ENCODE assay signal across 15 mouse cellular contexts in the genomic region with DNA sequence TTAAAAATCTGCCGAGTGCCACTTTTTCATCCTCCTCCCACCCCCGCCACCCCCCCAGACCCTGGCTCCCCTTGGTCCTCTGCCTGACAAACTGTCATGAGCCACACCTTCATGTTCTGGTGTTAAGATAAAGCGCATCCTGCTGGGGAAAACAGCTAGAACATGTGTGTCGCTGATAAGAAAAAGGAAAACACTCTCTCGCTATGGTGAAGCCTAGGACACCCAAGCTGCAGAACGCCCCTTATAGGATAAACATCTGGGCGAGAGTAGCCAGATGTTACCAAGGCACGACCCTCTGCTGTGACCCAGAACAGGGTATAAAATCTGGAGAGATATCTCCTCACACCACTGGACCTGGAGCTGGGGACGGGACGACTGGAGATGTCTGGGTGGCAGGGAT.
DNase-seq lines count a peak whose midpoint lies in the region; ATAC-seq and TF ChIP-seq lines count a peak whose summit lies in the region.
"Had no signal": no experiment of that assay in that cellular context is flagged by ENCODE, and none has a peak within 500 bp of the region (broad histone marks: within the 10 kb centered on the region; RNA-seq: fewer than 3 reads in every experiment).

No protein-coding gene starts in this region.

- H3K9me3 ChIP-seq in heart, embryonic 12.5 days (replicated peaks), result no peaks in the 10 kb centered on the region
- no peaks in the 10 kb centered on the region for H3K9me3 ChIP-seq in stomach, embryonic 14.5 days (ENCODE audit: control insufficient read depth, low read depth, low read length)
- H3K9me3 ChIP-seq in stomach, postnatal 0 days (ENCODE audit: control insufficient read depth, low read length), result no peaks in the 10 kb centered on the region
- H3K9me3 ChIP-seq in stomach, embryonic 16.5 days (replicated peaks; ENCODE audit: control insufficient read depth, low read length), result no peaks in the 10 kb centered on the region

- no peak for TF ChIP-seq EP300 in stomach, postnatal 0 days (optimal IDR thresholded peaks at IDR 0.05)

- no peak for TF ChIP-seq CTCF in stomach, postnatal 0 days (IDR thresholded peaks at IDR 0.05; ENCODE audit: low read depth)

- no peak overlapping the region for H3K4me3 ChIP-seq in heart, embryonic 12.5 days
- no peak overlapping the region for H3K4me3 ChIP-seq in stomach, embryonic 14.5 days (ENCODE audit: low read depth, low read length)
- no peak overlapping the region for H3K4me3 ChIP-seq in stomach, postnatal 0 days (ENCODE audit: low read depth, low read length)
- no peak overlapping the region for H3K4me3 ChIP-seq in stomach, embryonic 16.5 days (replicated peaks; ENCODE audit: low read length)
- H3K4me3 ChIP-seq: myocyte had no signal

- H3K4me2 ChIP-seq in heart, embryonic 12.5 days, result peak overlapping the region; percentile 34; the same call in 1 of the 2 replicates
- H3K4me2 ChIP-seq in stomach, embryonic 14.5 days (replicated peaks; ENCODE audit: low read depth, low read length), result no peak overlapping the region
- H3K4me2 ChIP-seq in stomach, postnatal 0 days (replicated peaks; ENCODE audit: low read depth), result no peak overlapping the region
- H3K4me2 ChIP-seq in stomach, embryonic 16.5 days (ENCODE audit: low read depth, low read length), result no peak overlapping the region

- H3K9ac ChIP-seq in heart, embryonic 12.5 days, result no peak overlapping the region
- no peak overlapping the region for H3K9ac ChIP-seq in stomach, embryonic 14.5 days (replicated peaks; ENCODE audit: low read depth, low read length)
- H3K9ac ChIP-seq in stomach, postnatal 0 days (ENCODE audit: low read length), result no peak overlapping the region
- H3K9ac ChIP-seq in stomach, embryonic 16.5 days (ENCODE audit: low read length), result no peak overlapping the region

- intact Hi-C loops in heart, postnatal 36 days (cut with DNase I), result no loop called here

- no peaks in the 10 kb centered on the region for H3K27me3 ChIP-seq in heart, embryonic 12.5 days (replicated peaks)
- H3K27me3 ChIP-seq in stomach, embryonic 14.5 days (ENCODE audit: control insufficient read depth, insufficient read depth, low read length), result no peaks in the 10 kb centered on the region
- no peaks in the 10 kb centered on the region for H3K27me3 ChIP-seq in stomach, postnatal 0 days (ENCODE audit: control insufficient read depth, insufficient read depth, low read length)
- no peaks in the 10 kb centered on the region for H3K27me3 ChIP-seq in stomach, embryonic 16.5 days (ENCODE audit: control insufficient read depth, insufficient read depth, low read length)

- peak; percentile 68 for ATAC-seq in heart, embryonic 12.5 days (ENCODE audit: insufficient number of reproducible peaks, low FRiP score)
- peak; percentile 54; the same call in 1 of the 2 replicates for ATAC-seq in stomach, embryonic 14.5 days (ENCODE audit: insufficient number of reproducible peaks, insufficient read depth, low FRiP score, low read depth)
- no peak for ATAC-seq in stomach, postnatal 0 days (ENCODE audit: low FRiP score, low TSS enrichment)
- ATAC-seq in stomach, embryonic 16.5 days (ENCODE audit: insufficient read depth, low FRiP score), result peak; percentile 28; the same call in 1 of the 2 replicates
- ATAC-seq: forebrain, embryonic 16.5 days had no signal

- H3K36me3 ChIP-seq in heart, embryonic 12.5 days, result no peaks in the 10 kb centered on the region
- H3K36me3 ChIP-seq in stomach, embryonic 14.5 days (ENCODE audit: control insufficient read depth, insufficient read depth, low read length), result no peaks in the 10 kb centered on the region
- no peaks in the 10 kb centered on the region for H3K36me3 ChIP-seq in stomach, postnatal 0 days (ENCODE audit: control insufficient read depth, insufficient read depth, low read length)
- no peaks in the 10 kb centered on the region for H3K36me3 ChIP-seq in stomach, embryonic 16.5 days (ENCODE audit: control insufficient read depth, insufficient read depth, low read length)

- H3K4me1 ChIP-seq in heart, embryonic 12.5 days (replicated peaks), result peaks cover 40% of the 10 kb centered on the region
- H3K4me1 ChIP-seq in stomach, embryonic 14.5 days (ENCODE audit: control insufficient read depth, insufficient read depth, low read length), result peaks cover 6% of the 10 kb centered on the region; the same call in 1 of the 2 replicates
- H3K4me1 ChIP-seq in stomach, postnatal 0 days (replicated peaks; ENCODE audit: control insufficient read depth, insufficient read depth), result 0 out of 2 replicates have a peak, but pooled peaks cover 1% of the 10 kb centered on the region
- H3K4me1 ChIP-seq in stomach, embryonic 16.5 days (ENCODE audit: control insufficient read depth, insufficient read depth, low read length), result peaks cover 7% of the 10 kb centered on the region; the same call in 1 of the 2 replicates

- 18% methylated on average over 10 of the region's 10 CpGs for WGBS in heart, embryonic 12.5 days
- 48% methylated on average over 10 of the region's 10 CpGs for WGBS in stomach, embryonic 14.5 days
- 64% methylated on average over 10 of the region's 10 CpGs for WGBS in stomach, postnatal 0 days
- WGBS in stomach, embryonic 16.5 days, result 49% methylated on average over 10 of the region's 10 CpGs

- DNase-seq in heart, postnatal 36 days, result no peak
- DNase-seq in stomach, postnatal 0 days (ENCODE audit: low spot score), result no peak
- peak; percentile 74 for DNase-seq in liver
- no peak for DNase-seq in natural killer cell, adult 2 months (ENCODE audit: low spot score in 2 of 2)
- no peak for DNase-seq in layer of hippocampus, adult 18-20 months (ENCODE audit: low spot score in 2 of 2)
- DNase-seq: B cell, adult 2 months; gastrocnemius, postnatal 25 days; kidney, postnatal 25 days; lung, postnatal 4 days; thymus, postnatal 36 days had no signal

- peak overlapping the region; percentile 48; the same call in 1 of the 2 replicates for H3K27ac ChIP-seq in heart, embryonic 12.5 days (ENCODE audit: poor library complexity, severe bottlenecking)
- no peak overlapping the region for H3K27ac ChIP-seq in stomach, embryonic 14.5 days (ENCODE audit: low read length)
- no peak overlapping the region for H3K27ac ChIP-seq in stomach, postnatal 0 days (replicated peaks)
- H3K27ac ChIP-seq in stomach, embryonic 16.5 days (ENCODE audit: low read length), result no peak overlapping the region
